Mouse (Mus musculus) induced T-regulatory cell, adult 2 months (primary cell): ENCODE measurements around the gene Aass.
A peak's percentile ranks its signal among the peaks of the same experiment; 100 is the strongest.
"Not testable (repeated sequence)": the region's sequence is repeated elsewhere in the genome, so short reads cannot be mapped to it uniquely, and the experiment has no call there.

ENCODE experiments used
- DNase-seq: peaks from one replicate; pipeline ENCODE4 v3.0.0-alpha.2; 2012; ENCODE audit warnings: low read depth

The Aass gene

DNA sequence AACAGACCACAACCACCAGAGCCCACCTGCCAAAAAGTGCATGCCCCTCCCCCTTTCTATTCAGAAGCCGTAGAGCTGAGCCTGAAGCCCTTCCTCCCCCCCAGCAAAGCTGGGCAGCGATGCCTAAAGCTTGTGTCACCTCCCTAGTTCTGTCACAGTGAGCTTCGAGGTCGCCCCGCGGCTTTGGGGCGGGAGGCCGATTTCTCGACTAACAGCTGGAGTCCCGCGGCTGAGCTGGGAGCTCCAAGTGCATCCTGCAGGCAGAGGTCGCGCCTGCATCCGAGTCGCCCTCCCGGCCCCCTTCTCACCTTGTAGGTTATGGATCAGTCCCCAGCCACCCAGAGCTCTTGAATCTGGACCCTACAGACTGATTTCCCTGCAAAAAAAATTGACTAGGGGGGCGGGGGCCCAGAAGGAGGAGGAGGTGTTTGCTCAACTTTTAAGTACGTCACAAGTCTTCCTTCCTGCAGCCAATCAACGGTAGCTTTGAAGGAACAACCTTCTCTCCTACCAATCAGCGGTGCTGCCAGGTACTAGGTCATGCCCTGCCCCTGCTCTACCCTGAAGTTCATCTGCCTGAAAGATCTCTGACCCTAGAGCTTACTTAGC lies at the start of gene Aass:
Aass (minus strand) TSS at position 414 of the 609 bp plus-strand sequence.
- no peak for DNase-seq

DNA sequence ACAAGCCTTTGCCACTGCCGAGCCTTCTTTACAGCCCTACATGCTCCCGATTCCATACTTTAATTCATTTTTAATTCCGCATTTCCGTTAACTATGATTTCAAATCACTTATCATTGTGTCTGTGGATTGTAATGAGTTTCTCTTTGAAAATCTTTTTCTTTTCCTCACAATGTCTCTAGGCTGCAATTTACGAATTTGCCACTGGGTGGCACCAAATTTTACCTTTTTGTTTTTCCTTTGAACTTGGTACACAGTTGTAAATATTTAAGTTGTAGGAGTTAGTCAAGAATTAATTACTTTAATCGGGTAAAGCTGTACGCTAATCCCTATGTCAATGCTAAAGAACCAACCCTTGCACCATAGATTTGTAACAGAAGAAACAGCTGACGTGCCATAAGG lies 47.3 kb upstream of the Aass start:
- DNase-seq = peak; percentile 24

DNA sequence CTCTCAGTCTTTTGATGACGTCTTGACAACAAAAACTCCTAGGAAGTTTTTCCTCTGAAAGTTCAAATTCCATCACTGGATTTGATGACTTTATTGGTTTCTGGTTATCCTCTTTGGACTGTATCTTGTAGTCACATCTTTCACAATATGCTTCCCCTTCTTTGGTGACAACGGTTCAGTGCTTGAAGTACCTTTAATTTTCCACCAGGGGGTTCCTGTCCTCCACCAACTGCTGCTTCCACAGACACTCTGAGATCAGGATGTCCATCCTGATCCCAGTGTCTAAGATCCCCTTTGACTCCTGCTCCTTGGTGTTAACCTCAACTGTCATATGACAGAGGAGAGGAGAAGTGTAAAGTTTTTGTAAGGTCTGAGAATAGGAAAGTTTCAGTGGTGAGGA lies 31.0 kb upstream of the Aass start:
- not testable (repeated sequence) for DNase-seq

DNA sequence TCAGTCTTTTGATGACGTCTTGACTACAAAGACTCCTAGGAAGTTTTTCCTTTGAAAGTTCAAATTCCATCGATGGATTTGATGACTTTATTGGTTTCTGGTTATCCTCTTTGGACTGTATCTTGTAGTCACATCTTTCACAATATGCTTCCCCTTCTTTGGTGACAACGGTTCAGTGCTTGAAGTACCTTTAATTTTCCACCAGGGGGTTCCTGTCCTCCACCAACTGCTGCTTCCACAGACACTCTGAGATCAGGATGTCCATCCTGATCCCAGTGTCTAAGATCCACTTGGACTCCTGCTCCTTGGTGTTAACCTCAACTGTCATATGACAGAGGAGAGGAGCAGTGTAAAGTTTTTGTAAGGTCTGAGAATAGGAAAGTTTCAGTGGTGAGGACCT lies 23.6 kb upstream of the Aass start:
- DNase-seq = not testable (repeated sequence)

GRCm38 (mm10) chr6:23153112-23153511 lies 20.3 kb upstream of the Aass start:
- DNase-seq = no peak

DNA sequence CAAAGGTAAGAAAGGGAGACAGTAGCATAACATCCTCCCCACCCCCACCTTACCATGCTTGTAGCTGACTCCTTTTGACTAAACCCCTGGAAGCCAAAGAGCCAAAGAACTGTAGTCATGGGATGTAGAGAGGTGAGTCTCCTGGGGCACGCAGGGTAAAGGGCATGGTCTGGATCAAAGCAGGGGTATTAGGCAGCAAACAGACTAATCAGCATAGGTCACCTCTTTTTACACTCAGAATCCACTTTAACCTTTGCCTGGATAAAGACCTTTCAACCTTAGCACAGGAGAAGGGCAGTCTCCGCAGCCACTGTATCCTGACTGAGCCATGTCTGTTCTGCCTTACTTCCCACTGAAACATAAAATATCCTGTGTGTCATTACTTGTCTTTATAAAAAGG lies 14.4 kb upstream of the Aass start:
- no peak for DNase-seq

GRCm38 (mm10) chr6:23143980-23144379 lies 11.2 kb upstream of the Aass start:
- no peak for DNase-seq

GRCm38 (mm10) chr6:23131015-23131414 lies 1.8 kb downstream of the Aass start:
- DNase-seq = no peak

DNA sequence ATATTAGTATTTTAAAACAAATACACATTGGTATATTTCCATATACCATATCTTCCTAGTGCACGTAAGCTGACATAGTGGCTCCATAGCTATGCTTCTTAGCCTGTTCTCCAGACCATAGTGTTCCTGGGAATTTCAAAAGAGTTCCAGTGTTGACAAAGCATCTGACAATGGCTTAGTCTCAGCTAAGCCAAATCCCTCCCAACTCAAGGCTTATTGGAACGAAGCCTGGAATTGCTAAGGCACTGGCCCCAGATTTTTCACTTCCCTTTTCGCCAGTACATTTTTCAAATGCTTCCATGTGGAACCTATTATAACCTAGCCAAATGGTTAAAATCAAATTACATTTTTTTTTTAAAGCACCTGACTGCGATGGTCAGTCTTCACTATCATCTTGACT lies 3.6 kb downstream of the Aass start:
- no peak for DNase-seq

DNA sequence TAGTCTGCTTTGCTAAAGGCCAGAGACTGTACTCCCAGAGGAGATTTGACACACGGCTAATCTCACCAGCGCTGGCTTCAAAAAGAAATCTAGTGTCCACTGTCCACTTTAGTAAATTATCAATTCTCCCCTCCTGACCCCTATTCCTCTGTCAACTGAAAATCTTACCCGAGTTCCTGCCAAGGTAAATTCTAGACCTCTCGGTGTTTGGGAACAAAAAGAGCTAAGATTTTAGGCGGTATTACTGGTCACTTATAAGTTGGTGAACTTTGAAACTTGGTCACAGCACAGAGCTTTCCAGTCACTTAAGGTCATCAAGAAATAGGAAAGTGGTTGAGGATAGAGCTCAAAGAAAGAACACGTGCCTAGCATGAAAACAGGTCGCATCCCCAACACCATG lies 6.1 kb downstream of the Aass start:
- DNase-seq = no peak

DNA sequence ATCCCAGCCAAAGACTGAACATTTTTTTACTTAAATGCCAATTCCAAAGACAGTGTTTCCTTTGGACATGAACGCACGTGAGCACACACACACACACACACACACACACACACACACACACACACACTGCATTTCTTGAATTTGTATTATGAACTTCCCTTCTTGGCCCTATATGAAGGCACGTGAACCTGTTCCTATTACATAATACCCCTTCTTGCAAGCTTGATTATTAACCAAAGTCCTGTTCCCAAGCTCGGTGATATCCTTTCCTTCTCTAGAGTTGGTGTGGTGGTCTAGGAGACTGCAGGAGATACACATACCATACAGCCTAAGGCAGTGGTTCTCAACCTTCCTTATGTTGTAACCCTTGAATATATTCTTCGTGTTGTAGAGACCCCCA lies 7.0 kb downstream of the Aass start:
- no peak for DNase-seq

DNA sequence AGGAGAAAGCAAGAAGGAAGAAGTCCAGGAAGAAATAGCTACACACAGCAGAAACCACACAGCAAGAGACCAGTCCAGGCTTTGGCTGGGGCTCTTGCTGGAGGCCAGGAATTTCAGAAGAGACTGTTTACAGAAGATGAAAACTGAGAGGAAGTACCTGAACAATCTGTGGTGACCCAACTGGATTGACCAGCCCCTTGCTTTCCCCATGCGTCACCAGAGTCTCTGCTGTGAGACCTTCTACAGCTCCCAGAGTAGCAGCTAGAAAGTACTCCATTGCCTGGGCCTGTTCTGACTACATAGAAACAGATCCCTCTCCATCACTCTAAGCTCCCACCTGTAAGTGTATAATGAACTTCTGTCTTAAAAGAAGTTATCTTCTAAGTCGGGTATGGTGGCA lies 8.0 kb downstream of the Aass start:
- no peak for DNase-seq

DNA sequence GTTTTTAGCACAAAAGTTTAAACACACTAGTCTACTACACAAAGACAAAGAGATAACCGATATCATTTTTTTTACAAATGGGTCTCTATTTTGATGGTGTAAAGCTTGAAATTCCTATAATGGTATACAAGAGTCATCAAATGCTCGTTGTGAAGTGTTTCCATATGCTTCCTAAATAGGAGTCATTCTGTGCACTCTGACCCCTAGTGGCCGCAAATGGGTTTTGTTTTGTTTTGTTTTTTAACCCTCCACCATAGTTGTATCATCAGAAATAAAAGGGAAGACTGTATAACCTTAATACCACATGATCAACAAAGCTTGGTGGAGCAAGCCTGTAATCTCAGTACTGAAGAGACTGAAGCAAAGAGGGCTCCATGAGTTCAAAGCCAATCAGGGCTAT lies 9.9 kb downstream of the Aass start:
- no peak for DNase-seq

DNA sequence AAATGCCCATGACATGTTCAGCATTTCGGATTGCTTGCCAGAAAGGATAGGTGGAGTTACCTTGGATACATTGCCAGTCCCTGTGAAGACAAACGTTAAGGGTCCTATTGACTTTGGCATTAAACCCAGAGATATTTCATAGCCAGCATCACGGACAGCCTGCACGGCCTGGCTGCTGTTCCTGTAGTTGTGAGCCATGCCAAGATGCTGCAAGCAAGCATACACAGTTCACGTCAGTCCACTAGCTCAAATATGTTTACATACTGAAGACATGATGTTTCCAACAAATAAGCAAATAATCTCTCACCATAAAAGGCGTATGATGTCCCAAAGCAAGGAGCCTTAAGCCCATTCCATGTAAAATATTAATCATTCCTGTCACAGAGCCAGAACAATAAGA lies 18.0 kb downstream of the Aass start:
- DNase-seq = no peak

DNA sequence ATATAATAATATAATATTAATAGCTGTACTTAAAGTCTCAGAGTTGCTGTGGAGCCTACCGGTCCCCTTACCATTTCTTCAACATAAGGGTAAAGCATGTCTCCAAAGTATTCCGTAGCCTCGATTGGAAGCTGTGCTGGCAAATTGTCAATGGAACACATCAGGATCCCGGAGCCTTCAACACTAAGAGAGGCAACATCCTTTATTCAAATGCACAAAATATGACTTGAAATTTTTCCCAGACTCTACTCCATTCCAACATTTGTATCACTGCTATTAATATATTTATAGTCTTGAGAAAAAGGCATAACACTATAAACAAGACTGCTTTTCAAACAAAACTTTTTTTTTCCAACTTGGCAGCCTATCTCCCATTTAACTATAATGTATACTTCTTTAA lies 25.7 kb downstream of the Aass start:
- DNase-seq = no peak

DNA sequence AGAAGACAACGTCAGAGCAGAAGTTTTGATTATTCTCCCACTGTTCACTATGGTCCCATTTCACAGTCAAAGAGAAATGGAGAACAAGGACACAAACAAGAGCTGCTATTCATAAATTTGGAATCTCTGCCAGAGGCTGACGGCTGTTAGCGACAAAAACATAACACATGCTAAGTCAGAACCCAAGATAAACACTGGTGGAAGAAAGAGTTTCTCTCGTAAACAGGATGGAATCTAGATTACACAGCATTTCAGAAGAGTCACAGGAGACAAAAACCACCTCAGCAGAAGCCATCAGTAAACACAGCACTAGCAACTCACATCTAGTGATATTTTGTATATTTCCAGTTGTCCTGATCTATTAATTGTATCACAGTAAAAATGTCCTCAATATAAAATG lies 26.4 kb downstream of the Aass start:
- DNase-seq = no peak

GRCm38 (mm10) chr6:23090346-23091055 lies 42.3 kb downstream of the Aass start:
- DNase-seq = not testable (repeated sequence)

DNA sequence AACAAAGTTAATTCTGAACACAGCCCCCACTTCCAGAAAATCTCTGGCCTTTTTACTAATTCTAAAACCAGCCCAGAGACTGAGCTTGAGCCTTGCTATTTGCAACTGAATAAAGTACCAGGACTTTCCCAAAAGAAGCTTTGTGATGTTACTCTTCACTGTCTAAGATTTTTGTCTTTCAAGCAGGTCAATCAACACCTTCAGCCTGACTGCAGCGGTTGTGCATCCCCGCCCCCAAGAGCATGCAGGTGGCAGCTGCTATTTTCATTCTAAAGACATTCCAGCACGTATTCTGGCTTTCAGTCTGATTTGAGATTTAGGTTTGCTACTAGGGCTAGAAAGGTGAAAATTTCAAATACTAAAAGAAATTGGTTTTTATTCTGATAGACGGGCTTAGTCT lies 43.5 kb downstream of the Aass start:
- not testable (repeated sequence) for DNase-seq

GRCm38 (mm10) chr6:23084587-23085421 lies 48.0 kb downstream of the Aass start:
- no peak for DNase-seq

DNA sequence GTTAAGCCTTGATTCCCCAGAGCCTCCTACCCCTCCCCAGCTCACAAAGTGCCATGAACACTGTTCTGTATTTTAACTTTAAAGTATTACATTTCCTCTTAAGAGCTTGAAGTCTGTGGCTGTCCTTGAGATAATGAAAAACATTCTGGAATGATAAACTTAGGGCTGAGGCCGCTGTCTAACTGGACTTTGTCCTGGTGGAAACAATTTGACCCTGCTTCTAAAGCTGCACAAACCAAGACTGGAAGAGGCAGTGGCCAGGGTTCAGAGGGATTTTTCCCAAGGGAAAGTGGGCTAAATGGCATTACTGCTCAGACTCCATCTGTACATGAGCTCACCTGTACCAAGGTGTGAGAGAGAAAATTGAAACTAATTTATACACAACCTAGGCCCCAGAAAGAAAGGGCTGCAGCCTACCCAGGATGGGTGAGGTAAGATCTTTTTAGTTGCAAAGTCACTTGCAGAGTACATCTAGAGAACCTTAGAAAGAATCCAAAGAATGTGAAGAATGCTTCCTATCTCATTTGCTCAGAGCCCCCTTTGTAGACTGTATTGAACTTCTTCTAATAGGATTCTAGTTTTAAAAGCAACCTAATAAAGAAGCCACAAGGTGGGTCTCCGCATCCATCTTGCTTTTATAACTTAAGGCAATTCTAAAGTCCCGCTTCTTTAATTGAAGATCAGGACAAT lies 52.6 kb downstream of the Aass start:
- DNase-seq = no peak

DNA sequence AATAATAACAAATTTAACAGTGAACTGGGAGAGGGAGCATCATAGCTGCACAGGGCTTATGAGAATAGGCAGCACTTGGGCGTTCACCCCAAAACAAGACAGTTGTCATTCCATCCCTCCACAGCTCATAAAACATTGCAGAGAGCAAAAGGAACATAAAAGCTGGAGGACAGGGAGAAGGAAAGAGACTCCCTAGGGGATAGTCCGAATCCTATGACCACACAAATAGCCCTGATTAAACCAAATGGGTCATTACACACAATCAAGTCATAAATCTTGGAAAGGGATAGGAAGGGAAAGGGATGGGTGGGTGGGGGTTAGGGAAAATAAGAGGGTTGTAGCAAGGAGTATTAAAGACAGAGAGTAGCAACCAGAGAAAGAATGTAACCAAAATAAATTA lies 54.5 kb downstream of the Aass start:
- no peak for DNase-seq

GRCm38 (mm10) chr6:23076060-23076459 lies 56.7 kb downstream of the Aass start:
- no peak for DNase-seq

DNA sequence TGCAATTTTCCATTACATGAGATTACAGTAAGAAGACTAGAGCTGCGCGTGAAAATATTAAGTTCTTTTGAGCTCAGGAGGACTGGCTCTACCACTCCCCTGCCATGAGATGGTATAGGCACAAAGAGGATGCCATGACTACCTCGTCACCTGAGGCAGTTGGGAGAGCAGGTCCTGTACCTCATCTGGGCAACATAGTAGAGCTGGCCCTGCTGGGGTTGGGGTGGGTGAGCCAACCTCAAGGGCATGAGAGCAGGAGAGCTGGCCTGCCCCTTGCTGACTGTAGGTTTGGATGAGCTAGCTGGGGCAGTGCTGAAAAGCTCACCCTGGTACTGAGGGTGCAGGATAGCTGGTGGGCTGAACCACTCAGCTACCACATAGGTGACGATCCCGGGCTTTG lies 77.1 kb downstream of the Aass start:
- DNase-seq = no peak
